In genomic region chr5:131597503-131597902, GRCm38 (mm10) we compare ENCODE assay signal across 21 mouse cellular contexts.
A peak's percentile ranks its signal among the peaks of the same experiment; 100 is the strongest.
DNase-seq lines count a peak whose midpoint lies in the region; ATAC-seq lines count a peak whose summit lies in the region.
"Had no signal": no experiment of that assay in that cellular context is flagged by ENCODE, and none has a peak within 500 bp of the region (broad histone marks: within the 10 kb centered on the region; RNA-seq: fewer than 3 reads in every experiment).

No protein-coding gene starts in this region.

- H3K4me2 ChIP-seq in forebrain, embryonic 12.5 days, result no peak overlapping the region
- H3K4me2 ChIP-seq in forebrain, embryonic 11.5 days (ENCODE audit: low read depth, low read length, severe bottlenecking), result no peak overlapping the region
- no peak overlapping the region for H3K4me2 ChIP-seq in midbrain, embryonic 14.5 days (ENCODE audit: low read length)
- H3K4me2 ChIP-seq: heart, embryonic 15.5 days; limb, embryonic 13.5 days; liver, embryonic 12.5 days had no signal

- H3K4me3 ChIP-seq in forebrain, embryonic 12.5 days (replicated peaks), result no peak overlapping the region
- H3K4me3 ChIP-seq in forebrain, embryonic 11.5 days (ENCODE audit: low read depth, low read length), result no peak overlapping the region
- H3K4me3 ChIP-seq in limb, embryonic 10.5 days, result no peak overlapping the region
- H3K4me3 ChIP-seq in midbrain, embryonic 14.5 days (replicated peaks; ENCODE audit: low read depth, low read length), result no peak overlapping the region
- H3K4me3 ChIP-seq: heart, embryonic 15.5 days; layer of hippocampus, adult 2 months; limb, embryonic 13.5 days; liver, embryonic 12.5 days; megakaryocyte, embryonic 14.5 days had no signal

- ATAC-seq in forebrain, embryonic 12.5 days (ENCODE audit: low FRiP score), result no peak
- no peak for ATAC-seq in forebrain, embryonic 11.5 days (replicated peaks; ENCODE audit: low FRiP score)
- ATAC-seq in midbrain, embryonic 14.5 days (ENCODE audit: low FRiP score, low TSS enrichment), result no peak
- ATAC-seq: intestine, postnatal 0 days; liver, embryonic 12.5 days had no signal

- H3K4me1 ChIP-seq in forebrain, embryonic 12.5 days, result peaks cover 68% of the 10 kb centered on the region
- peaks cover 39% of the 10 kb centered on the region for H3K4me1 ChIP-seq in forebrain, embryonic 11.5 days (replicated peaks; ENCODE audit: control insufficient read depth, insufficient read depth, low read length)
- H3K4me1 ChIP-seq in limb, embryonic 10.5 days, result peaks cover 54% of the 10 kb centered on the region
- H3K4me1 ChIP-seq in midbrain, embryonic 14.5 days (ENCODE audit: control insufficient read depth, insufficient read depth, low read length), result peaks cover 51% of the 10 kb centered on the region
- H3K4me1 ChIP-seq: liver, embryonic 12.5 days; megakaryocyte, embryonic 14.5 days had no signal

- no peaks in the 10 kb centered on the region for H3K36me3 ChIP-seq in forebrain, embryonic 12.5 days (replicated peaks)
- no peaks in the 10 kb centered on the region for H3K36me3 ChIP-seq in forebrain, embryonic 11.5 days (ENCODE audit: control insufficient read depth, insufficient read depth, low read length)
- H3K36me3 ChIP-seq in limb, embryonic 10.5 days, result no peaks in the 10 kb centered on the region
- H3K36me3 ChIP-seq in midbrain, embryonic 14.5 days (ENCODE audit: control insufficient read depth, insufficient read depth, low read length), result no peaks in the 10 kb centered on the region
- H3K36me3 ChIP-seq: heart, embryonic 15.5 days; limb, embryonic 13.5 days; liver, embryonic 12.5 days had no signal

- 43% methylated on average over 3 of the region's 3 CpGs for WGBS in forebrain, embryonic 12.5 days
- 46% methylated on average over 3 of the region's 3 CpGs for WGBS in forebrain, embryonic 11.5 days
- 75% methylated on average over 3 of the region's 3 CpGs for WGBS in limb, embryonic 10.5 days
- 53% methylated on average over 3 of the region's 3 CpGs for WGBS in midbrain, embryonic 14.5 days

- peak overlapping the region; percentile 79 for H3K27ac ChIP-seq in forebrain, embryonic 12.5 days
- H3K27ac ChIP-seq in forebrain, embryonic 11.5 days (ENCODE audit: low read depth, low read length), result no peak overlapping the region
- H3K27ac ChIP-seq in limb, embryonic 10.5 days, result 0 out of 2 replicates have a peak overlapping the region, but pooled peaks have one; percentile 3
- H3K27ac ChIP-seq in midbrain, embryonic 14.5 days (replicated peaks; ENCODE audit: low read depth, low read length), result 0 out of 2 replicates have a peak overlapping the region, but pooled peaks have one; percentile 22
- H3K27ac ChIP-seq: heart, embryonic 15.5 days; layer of hippocampus, adult 2 months; limb, embryonic 13.5 days; liver, embryonic 12.5 days had no signal

- peaks cover 27% of the 10 kb centered on the region for H3K27me3 ChIP-seq in forebrain, embryonic 12.5 days
- H3K27me3 ChIP-seq in forebrain, embryonic 11.5 days (ENCODE audit: control insufficient read depth, insufficient read depth, low read length), result peaks cover 10% of the 10 kb centered on the region
- peaks cover 77% of the 10 kb centered on the region for H3K27me3 ChIP-seq in limb, embryonic 10.5 days (ENCODE audit: low read depth, poor library complexity, severe bottlenecking)
- H3K27me3 ChIP-seq in midbrain, embryonic 14.5 days (ENCODE audit: control insufficient read depth, insufficient read depth, low read length), result 0 out of 2 replicates have a peak, but pooled peaks cover 4% of the 10 kb centered on the region

- H3K9me3 ChIP-seq in forebrain, embryonic 12.5 days, result no peaks in the 10 kb centered on the region
- H3K9me3 ChIP-seq in forebrain, embryonic 11.5 days (ENCODE audit: control insufficient read depth, low read length), result no peaks in the 10 kb centered on the region
- H3K9me3 ChIP-seq in limb, embryonic 10.5 days (replicated peaks), result no peaks in the 10 kb centered on the region
- no peaks in the 10 kb centered on the region for H3K9me3 ChIP-seq in midbrain, embryonic 14.5 days (ENCODE audit: control insufficient read depth, low read length)
- H3K9me3 ChIP-seq: heart, embryonic 15.5 days; limb, embryonic 13.5 days; liver, embryonic 12.5 days; megakaryocyte, embryonic 14.5 days had no signal

- peak overlapping the region; percentile 29 for H3K9ac ChIP-seq in forebrain, embryonic 12.5 days
- H3K9ac ChIP-seq in forebrain, embryonic 11.5 days (ENCODE audit: low read length), result no peak overlapping the region; the same call in 1 of the 2 replicates
- no peak overlapping the region for H3K9ac ChIP-seq in midbrain, embryonic 14.5 days (replicated peaks; ENCODE audit: low read length)
- H3K9ac ChIP-seq: heart, embryonic 15.5 days; limb, embryonic 13.5 days; liver, embryonic 12.5 days had no signal

- no peak for DNase-seq in forebrain, embryonic 11.5 days (ENCODE audit: low spot score)
- DNase-seq in kidney, adult 9 months, result peak; percentile 43
- DNase-seq in kidney, postnatal 10 days, result no peak
- DNase-seq in limb, embryonic 10.5 days (ENCODE audit: low spot score), result no peak
- DNase-seq in midbrain, embryonic 14.5 days, result no peak
- no peak for DNase-seq in yolk sac, embryonic 10.5 days (ENCODE audit: low spot score)
- no peak for DNase-seq in thymus, adult 18-20 months
- DNase-seq: adrenal gland, postnatal 25 days; cerebellum, adult 9-10 months; heart, postnatal 4 days; layer of hippocampus, postnatal 36 days; lung, adult 18-20 months; lung, postnatal 14 days; thymus, postnatal 25 days had no signal
